Mouse (Mus musculus): ENCODE data around the gene Rbm38. TPM values are rescaled to one million over a fixed set of nuclear protein-coding genes. Genes with fewer than 3 reads are reported as not detected.

Gene Rbm38
- 15.3 and 20.8 TPM in 2 replicates for polyA plus RNA-seq (2012; rRNA removed)

DNA sequence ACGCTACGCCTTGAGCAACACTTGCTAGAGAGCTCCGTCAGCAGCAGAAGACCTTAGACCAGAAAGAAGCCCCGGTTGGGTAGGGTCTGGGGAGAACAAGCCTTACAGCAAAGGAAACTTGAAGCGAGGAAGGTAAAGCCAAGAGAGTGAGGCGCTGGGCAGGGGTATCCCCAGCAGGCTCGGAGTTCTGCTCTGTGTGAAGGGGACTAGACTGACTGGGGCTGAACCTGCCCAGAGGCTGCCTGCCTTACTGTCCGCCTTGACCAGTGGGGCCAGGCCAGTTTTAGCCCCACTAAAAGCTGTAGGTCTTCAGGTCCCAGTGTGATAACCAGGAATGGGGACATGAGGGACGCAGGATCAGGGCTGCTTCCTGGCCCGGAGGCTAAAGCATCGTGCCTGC is at the start of gene Rbm38:
Gene Rbm38, plus strand, starts transcription at position 69 of the 400 bp plus-strand sequence.

DNA sequence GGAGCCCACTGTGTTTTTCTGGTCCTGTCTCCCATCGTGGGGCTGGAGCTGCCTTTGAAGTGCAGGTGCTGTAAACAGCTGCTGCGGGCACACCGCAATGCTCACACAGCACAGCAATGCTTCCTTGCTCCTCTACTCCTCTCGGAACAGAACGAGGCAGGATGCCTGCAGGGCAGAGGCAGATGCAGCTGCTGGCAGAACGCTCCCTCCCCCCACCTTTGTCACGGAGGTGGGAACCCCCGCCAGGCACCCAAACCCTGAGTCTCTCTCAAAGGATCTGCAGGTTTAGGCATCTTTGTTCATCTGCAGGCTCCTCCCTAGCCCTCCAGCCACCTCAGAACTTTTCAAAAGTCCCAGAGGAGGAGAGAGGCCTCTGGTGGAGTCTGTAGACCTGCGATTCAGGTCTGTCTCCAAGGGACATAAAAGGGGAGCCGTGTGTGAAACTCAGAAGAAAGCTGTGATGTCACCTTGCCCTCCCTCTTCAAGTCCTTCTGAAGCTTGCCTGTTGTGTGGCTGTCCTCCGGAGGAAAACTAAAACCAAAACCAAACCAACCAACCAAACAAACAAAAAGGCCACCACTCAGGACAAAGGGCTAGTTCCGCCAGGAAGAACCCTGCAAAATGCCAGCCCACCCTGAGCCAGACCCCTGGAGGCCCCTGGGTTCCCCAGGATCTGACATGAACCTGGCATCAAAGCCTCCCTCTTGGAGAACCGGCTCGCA is 42.7 kb upstream of the Rbm38 start, which contains the start of gene Spo11:
Gene Spo11, plus strand, starts transcription at position 292 of the 722 bp plus-strand sequence.

DNA sequence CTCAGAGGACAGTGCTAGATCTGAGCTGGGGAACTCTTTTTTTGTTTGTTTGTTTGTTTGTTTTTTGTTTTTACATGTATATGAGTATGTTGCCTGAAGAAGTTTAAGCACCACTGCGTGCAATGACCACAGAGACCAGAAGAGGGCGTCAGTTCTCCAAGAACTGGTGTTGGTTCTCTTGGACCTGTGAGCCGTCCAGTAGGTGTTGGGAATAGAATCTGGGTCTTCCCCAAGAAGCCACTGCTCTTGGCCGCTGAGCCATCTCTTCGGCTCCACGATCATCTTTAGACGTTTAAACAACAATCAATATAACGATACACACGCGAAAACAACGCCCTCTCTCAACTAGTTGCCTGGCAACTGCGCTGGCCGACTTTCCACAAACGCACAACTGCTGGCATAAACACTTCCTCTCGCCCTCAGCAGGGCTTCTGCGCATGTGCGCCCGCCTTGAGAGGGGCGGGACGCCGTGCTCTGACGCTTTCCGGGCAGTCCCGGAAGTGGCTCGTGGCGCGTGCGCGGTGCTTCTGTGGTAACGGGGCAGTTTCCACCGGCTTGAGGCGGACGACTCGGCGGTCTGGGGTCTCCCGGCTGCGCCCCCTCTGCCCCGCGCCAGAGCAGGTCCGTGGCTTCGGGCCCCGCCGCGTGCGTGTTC is 20.5 kb upstream of the Rbm38 start, which contains the start of gene Rae1:
Gene Rae1, plus strand, starts transcription at position 488 of the 655 bp plus-strand sequence.

Other genes with a start within 250 kb of the Rbm38 start
- gene Bmp7, start 80.2 kb upstream of the Rbm38 start, polyA plus RNA-seq (2012; rRNA removed): 12.3 and 14.4 TPM in 2 replicates
- gene Spo11, start 42.8 kb upstream of the Rbm38 start, polyA plus RNA-seq (2012; rRNA removed): 1.5 and 1.9 TPM in 2 replicates
- gene Rae1, start 20.4 kb upstream of the Rbm38 start, polyA plus RNA-seq (2012; rRNA removed): 127 and 138 TPM in 2 replicates
- gene Ctcfl, start 99.0 kb downstream of the Rbm38 start, polyA plus RNA-seq (2012; rRNA removed): not detected in 2 replicates
- 0.03 TPM in 1 of 2 replicates, not detected in the other for gene Pck1, start 132.6 kb downstream of the Rbm38 start, polyA plus RNA-seq (2012; rRNA removed)
- gene Zbp1, start 198.4 kb downstream of the Rbm38 start, polyA plus RNA-seq (2012; rRNA removed): 0.36 and 0.38 TPM in 2 replicates